Mouse (Mus musculus) lung, postnatal 0 days (tissue): ENCODE measurements around the gene Cd164l2. TPM values are rescaled to one million over a fixed set of nuclear protein-coding genes. Genes with fewer than 3 reads are reported as not detected.

Experiments
- ATAC-seq: fragments of 200-750 bp; cut with Nextera tagmentation; 2 replicates; pipeline ENCODE4 v1.8.0; 2017; ENCODE audit warnings: moderate library complexity
- DNase-seq: peaks from one replicate; pipeline ENCODE4 v3.0.0-alpha.2; 2016; ENCODE audit warnings: low spot score
- H3K27ac ChIP-seq: fragments of 300-500 bp; sonication (generic); 2 replicates; pipeline ENCODE4 v1.5.1; 2014; ENCODE audit warnings: antibody characterized with exemption, mild to moderate bottlenecking, low read length, mixed read lengths
- H3K27me3 ChIP-seq: fragments of 300-500 bp; sonication (generic); replicated peaks from 2 replicates; pipeline ENCODE4 v1.6.1; 2014; ENCODE audit warnings: low read length, mixed read lengths; ENCODE audit not compliant: insufficient read depth
- H3K36me3 ChIP-seq: fragments of 300-500 bp; sonication (generic); 2 replicates; pipeline ENCODE4 v1.6.1; 2014; ENCODE audit warnings: low read length, mixed read lengths; ENCODE audit not compliant: insufficient read depth
- H3K4me1 ChIP-seq: fragments of 300-500 bp; sonication (generic); 2 replicates; pipeline ENCODE4 v1.6.1; 2014; ENCODE audit warnings: antibody characterized with exemption, low read depth, low read length, mixed read lengths; ENCODE audit not compliant: insufficient read depth
- H3K4me2 ChIP-seq: fragments of 300-500 bp; sonication (generic); replicated peaks from 2 replicates; pipeline ENCODE4 v1.6.1; 2014; ENCODE audit warnings: low read depth, mild to moderate bottlenecking, low read length, moderate library complexity, mixed read lengths
- H3K4me3 ChIP-seq: fragments of 300-500 bp; sonication (generic); 2 replicates; pipeline ENCODE4 v1.5.1; 2014; ENCODE audit warnings: low read depth, low read length
- H3K9ac ChIP-seq: fragments of 300-500 bp; sonication (generic); replicated peaks from 2 replicates; pipeline ENCODE4 v1.6.1; 2014; ENCODE audit warnings: low read depth, mild to moderate bottlenecking
- H3K9me3 ChIP-seq: fragments of 300-500 bp; sonication (generic); 2 replicates; pipeline ENCODE4 v1.6.1; 2016; ENCODE audit warnings: low read length, mixed read lengths
- CTCF ChIP-seq: IDR thresholded peaks from 2 replicates; pipeline ENCODE4 v1.5.1; 2016; ENCODE audit warnings: antibody characterized with exemption, mild to moderate bottlenecking
- EP300 ChIP-seq: IDR thresholded peaks from 2 replicates; pipeline ENCODE4 v1.6.1; 2016; ENCODE audit warnings: antibody characterized with exemption, mild to moderate bottlenecking, control low read depth
- WGBS: fragments of 180-500 bp; shearing (Covaris S2); extraction: QIAGEN DNeasy Blood & Tissue Kit; methylation state at CpG from one replicate; pipeline ENCODE4 v1.1.7; 2014; 5-methylcytosine and 5-hydroxymethylcytosine counted together
- polyA plus RNA-seq: library from polyadenylated mRNA; unstranded; fragments of >200 nt; fragmentation: Nextera tagmentation; extraction: Ambion mirVana; gene quantifications from 2 replicates; pipeline ENCODE4 v1.2.1, GENCODE M21; 2015

The Cd164l2 gene
- polyA plus RNA-seq, 1 experiment from 2014 or later: 10.3 TPM

DNA sequence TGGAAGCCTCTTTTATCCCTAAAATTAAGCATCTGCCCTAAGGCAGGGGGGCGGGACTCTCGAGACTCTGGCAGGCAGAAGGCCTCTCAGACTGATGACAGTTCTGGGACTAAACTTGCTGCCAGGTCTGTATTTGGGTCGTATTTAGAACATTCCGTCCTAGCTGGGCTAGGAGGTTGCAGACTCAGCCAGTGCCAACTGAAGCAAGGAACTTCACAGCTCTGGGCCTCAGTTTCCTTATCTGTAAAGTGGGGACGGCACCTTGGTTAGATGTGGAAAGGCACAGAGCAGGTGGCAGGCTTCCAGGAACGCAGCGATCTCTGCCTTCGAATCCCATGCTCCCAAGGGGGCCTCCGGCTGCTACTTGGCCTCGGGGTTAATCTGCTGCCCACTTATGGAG, 14.1 kb downstream of the Cd164l2 start:
- Histone ChIP-seq H3K9ac (no peak overlapping the region), H3K27ac (no peak overlapping the region), H3K27me3 (no peaks in the 10 kb centered on the region), H3K9me3 (no peaks in the 10 kb centered on the region), H3K4me2 (no peak overlapping the region), H3K36me3 (no peaks in the 10 kb centered on the region), H3K4me1 (peaks cover 3% of the 10 kb centered on the region), H3K4me3 (no peak overlapping the region)
- ATAC-seq: peak; percentile 38
- TF ChIP-seq CTCF: no peak
- 0 out of 2 replicates have a peak, but pooled peaks have one; percentile 16 for TF ChIP-seq EP300
- WGBS: 62% methylated on average over 10 of the region's 10 CpGs
- peak; percentile 56 for DNase-seq

DNA sequence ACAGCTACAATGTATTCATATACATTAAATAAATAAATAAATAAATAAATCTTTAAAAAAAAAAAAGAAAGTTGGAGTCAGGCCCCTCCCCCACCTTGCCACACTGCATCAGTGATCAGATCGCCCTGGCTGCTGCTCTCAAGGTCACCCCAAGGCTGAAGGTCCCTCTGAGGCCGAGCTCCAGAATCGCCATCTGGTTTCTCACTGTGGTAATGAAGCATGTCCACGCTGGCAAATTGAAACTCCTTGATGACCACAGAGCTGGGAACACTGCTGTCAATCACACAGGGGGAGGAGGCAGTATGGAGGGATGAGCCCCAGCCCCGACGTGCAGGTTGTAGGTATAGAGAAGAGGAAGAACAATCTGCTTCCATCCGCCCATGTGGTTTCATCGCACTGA, 15.7 kb downstream of the Cd164l2 start:
- Histone ChIP-seq H3K4me3 (no peak overlapping the region), H3K36me3 (no peaks in the 10 kb centered on the region), H3K9ac (no peak overlapping the region), H3K27me3 (no peaks in the 10 kb centered on the region), H3K4me1 (peaks cover 3% of the 10 kb centered on the region), H3K4me2 (no peak overlapping the region), H3K27ac (no peak overlapping the region), H3K9me3 (no peaks in the 10 kb centered on the region)
- 70% methylated on average over 8 of the region's 8 CpGs for WGBS
- no peak for DNase-seq
- ATAC-seq: no peak
- TF ChIP-seq CTCF (no peak), EP300 (no peak)

DNA sequence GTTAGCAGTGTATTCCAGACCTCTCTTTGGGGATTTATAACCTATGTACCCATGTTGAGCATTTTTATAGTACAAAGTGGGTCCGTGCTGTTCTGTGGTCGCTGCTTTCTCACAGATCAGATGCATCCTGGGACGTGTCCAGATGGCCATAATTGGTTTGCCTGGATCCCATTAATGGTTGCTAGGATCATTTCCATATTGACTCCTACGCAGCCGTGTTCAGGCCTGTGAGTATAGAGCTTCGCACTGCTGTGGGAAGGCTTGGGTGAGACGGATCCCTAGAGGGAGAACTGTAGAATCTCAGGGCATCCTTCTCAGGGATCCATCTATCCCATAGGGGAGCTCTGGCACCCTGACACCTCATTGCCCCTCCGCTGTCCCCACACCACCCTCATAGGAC, 17.7 kb downstream of the Cd164l2 start:
- no peaks in the 10 kb centered on the region for H3K27me3 ChIP-seq
- WGBS: 81% methylated on average over 8 of the region's 8 CpGs
- no peak overlapping the region for H3K4me3 ChIP-seq
- DNase-seq: no peak
- H3K27ac ChIP-seq: no peak overlapping the region
- H3K9me3 ChIP-seq: no peaks in the 10 kb centered on the region
- H3K9ac ChIP-seq: no peak overlapping the region
- no peak for TF ChIP-seq CTCF
- TF ChIP-seq EP300: no peak
- no peaks in the 10 kb centered on the region for H3K4me1 ChIP-seq
- no peak overlapping the region for H3K4me2 ChIP-seq
- no peaks in the 10 kb centered on the region for H3K36me3 ChIP-seq
- no peak for ATAC-seq

DNA sequence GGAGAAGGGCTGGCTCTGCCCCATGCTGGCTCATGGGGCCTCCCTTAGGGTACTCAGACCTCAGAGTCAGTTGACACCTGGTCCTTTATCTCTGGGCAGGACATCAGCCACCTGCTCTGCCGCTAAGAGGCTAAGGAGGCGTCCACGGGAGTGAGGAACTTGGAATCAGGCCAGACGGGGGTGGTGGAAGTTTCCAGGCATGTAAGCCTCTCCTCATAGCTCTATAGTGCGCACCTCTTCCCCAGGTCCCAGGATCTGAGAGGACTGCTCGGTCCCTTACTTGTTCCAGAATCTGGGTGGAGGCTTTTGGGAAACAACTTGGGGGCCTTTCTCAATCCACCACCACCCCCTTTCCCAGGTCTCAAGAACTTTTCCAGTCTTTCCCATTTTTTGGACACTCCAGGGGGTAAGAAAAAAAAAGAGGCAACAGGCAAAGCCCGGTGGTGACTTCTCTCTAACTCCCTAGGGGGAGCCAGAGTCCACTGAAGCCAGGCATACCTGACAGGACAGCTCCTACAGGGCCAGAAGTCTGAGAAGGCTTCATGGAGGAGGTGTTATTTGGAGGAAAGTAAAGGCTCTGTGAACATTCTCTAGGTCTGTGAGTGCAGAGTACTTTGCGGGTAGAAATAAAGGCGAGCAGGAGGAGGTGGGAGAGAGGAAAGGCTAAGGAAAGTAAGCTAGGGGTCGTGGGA, 21.5 kb downstream of the Cd164l2 start:
- no peak overlapping the region for H3K27ac ChIP-seq
- peak; percentile 57 for ATAC-seq
- peak; percentile 81 for DNase-seq

DNA sequence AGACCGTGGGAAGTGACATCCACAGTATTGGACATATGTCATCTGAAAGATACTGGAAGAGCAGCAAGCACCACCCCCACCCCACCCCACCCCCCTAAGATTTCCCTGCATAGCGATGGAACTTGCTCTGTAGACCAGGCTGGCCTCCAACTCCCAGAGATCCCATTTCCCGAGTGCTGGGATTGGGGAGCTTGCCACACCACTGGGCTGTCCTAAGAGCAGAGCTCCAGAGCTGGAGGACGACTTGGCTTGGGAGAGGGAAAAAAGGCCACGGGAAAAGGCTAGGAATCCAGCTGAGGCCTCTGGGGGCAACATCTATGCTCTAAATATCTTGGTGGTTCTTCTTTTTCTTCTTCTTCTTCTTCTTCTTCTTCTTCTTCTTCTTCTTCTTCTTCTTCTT, 22.8 kb downstream of the Cd164l2 start:
- Histone ChIP-seq H3K27me3 (no peaks in the 10 kb centered on the region), H3K9ac (no peak overlapping the region), H3K27ac (no peak overlapping the region), H3K9me3 (no peaks in the 10 kb centered on the region), H3K36me3 (no peaks in the 10 kb centered on the region), H3K4me1 (no peaks in the 10 kb centered on the region), H3K4me2 (no peak overlapping the region), H3K4me3 (no peak overlapping the region)
- 50% methylated on average over 5 of the region's 5 CpGs for WGBS
- no peak for ATAC-seq
- no peak for DNase-seq
- TF ChIP-seq EP300 (no peak), CTCF (no peak)

More for the DNA sequence above, 21.5 kb downstream of the Cd164l2 start:
- Histone ChIP-seq H3K4me3 (no peak overlapping the region), H3K4me2 (no peak overlapping the region), H3K9me3 (no peaks in the 10 kb centered on the region), H3K4me1 (no peaks in the 10 kb centered on the region), H3K36me3 (no peaks in the 10 kb centered on the region), H3K9ac (no peak overlapping the region), H3K27me3 (no peaks in the 10 kb centered on the region)
- TF ChIP-seq CTCF (peak; percentile 81), EP300 (no peak)
- 33% methylated on average over 10 of the region's 10 CpGs for WGBS

DNA sequence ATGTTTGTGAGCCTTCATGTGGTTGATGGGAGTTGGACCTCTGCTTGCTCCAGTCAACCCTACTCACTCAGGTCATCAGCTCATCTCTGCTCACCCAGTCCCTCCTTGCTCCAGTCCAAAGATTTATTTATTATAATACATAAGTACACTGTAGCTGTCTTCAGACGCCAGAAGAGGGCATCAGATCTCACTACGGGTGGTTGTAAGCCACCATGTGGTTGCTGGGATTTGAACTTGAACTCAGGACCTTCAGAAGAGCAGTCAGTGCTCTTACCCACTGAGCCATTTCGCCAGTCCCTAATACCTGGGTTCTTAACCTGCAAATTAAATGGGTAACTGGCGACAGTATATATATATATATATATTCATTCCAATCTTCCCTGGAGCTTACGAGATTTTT, 23.5 kb downstream of the Cd164l2 start:
- Histone ChIP-seq H3K9me3 (no peaks in the 10 kb centered on the region), H3K27ac (no peak overlapping the region), H3K4me2 (no peak overlapping the region), H3K4me1 (no peaks in the 10 kb centered on the region), H3K27me3 (no peaks in the 10 kb centered on the region), H3K9ac (no peak overlapping the region), H3K4me3 (no peak overlapping the region), H3K36me3 (no peaks in the 10 kb centered on the region)
- TF ChIP-seq CTCF: peak; percentile 21; the same call in 1 of the 2 replicates
- TF ChIP-seq EP300: no peak
- DNase-seq: no peak
- ATAC-seq: no peak
- 76% methylated on average over 5 of the region's 5 CpGs for WGBS

DNA sequence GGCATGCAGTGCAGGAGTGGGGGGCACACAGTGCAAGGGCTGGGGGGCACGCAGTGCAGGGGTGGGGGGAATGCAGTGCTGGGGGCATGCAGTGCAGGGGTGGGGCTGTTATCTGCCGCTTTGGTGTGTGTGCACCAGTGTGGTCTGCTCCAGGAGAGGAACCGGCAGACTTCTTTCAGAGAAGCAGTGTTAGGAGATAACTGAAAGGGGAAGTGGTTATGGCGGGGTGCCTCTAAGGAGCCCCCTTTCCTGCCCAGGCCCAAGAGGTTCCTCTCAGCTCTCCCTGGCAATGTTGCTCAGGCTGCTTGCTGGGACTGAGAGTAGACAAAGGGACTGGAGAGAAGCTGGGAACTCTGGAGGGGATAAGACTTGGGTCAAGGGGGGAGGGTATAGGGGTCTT, 26.0 kb downstream of the Cd164l2 start:
- Histone ChIP-seq H3K27ac (no peak overlapping the region), H3K9me3 (no peaks in the 10 kb centered on the region), H3K27me3 (no peaks in the 10 kb centered on the region), H3K9ac (no peak overlapping the region), H3K4me1 (peaks cover 5% of the 10 kb centered on the region; the same call in 1 of the 2 replicates), H3K4me3 (no peak overlapping the region), H3K4me2 (no peak overlapping the region), H3K36me3 (no peaks in the 10 kb centered on the region)
- 65% methylated on average over 4 of the region's 4 CpGs for WGBS
- TF ChIP-seq CTCF: no peak
- no peak for TF ChIP-seq EP300
- DNase-seq (no peak), ATAC-seq (no peak)
